Mouse (Mus musculus) kidney, embryonic 16.5 days (tissue): ENCODE data around the gene Mccc2. TPM values are rescaled to one million over a fixed set of nuclear protein-coding genes. Genes with fewer than 3 reads are reported as not detected.

Experiments used
- ATAC-seq: fragments of 200-750 bp; cut with Nextera tagmentation; 2 replicates; pipeline ENCODE4 v1.8.0; 2017; ENCODE audit warnings: moderate TSS enrichment; ENCODE audit not compliant: low FRiP score, low TSS enrichment
- H3K27ac ChIP-seq: fragments of 300-500 bp; sonication (generic); 2 replicates; pipeline ENCODE4 v1.5.1; 2014; ENCODE audit warnings: low read length
- H3K27me3 ChIP-seq: fragments of 300-500 bp; sonication (generic); 2 replicates; pipeline ENCODE4 v1.6.1; 2014; ENCODE audit warnings: low read length, control low read depth, mixed read lengths; ENCODE audit not compliant: insufficient read depth
- H3K36me3 ChIP-seq: fragments of 300-500 bp; sonication (generic); 2 replicates; pipeline ENCODE4 v1.6.1; 2014; ENCODE audit warnings: low read length, control low read depth, mixed read lengths; ENCODE audit not compliant: insufficient read depth
- H3K4me1 ChIP-seq: fragments of 300-500 bp; sonication (generic); 2 replicates; pipeline ENCODE4 v1.6.1; 2014; ENCODE audit warnings: low read length, control low read depth, mixed read lengths; ENCODE audit not compliant: insufficient read depth
- H3K4me2 ChIP-seq: fragments of 300-500 bp; sonication (generic); replicated peaks from 2 replicates; pipeline ENCODE4 v1.6.1; 2014; ENCODE audit warnings: low read depth, low read length
- H3K4me3 ChIP-seq: fragments of 300-500 bp; sonication (generic); 2 replicates; pipeline ENCODE4 v1.5.1; 2014; ENCODE audit warnings: mild to moderate bottlenecking, low read length
- H3K9ac ChIP-seq: fragments of 300-500 bp; sonication (generic); replicated peaks from 2 replicates; pipeline ENCODE4 v1.6.1; 2014; ENCODE audit warnings: low read length
- H3K9me3 ChIP-seq: fragments of 300-500 bp; sonication (generic); 2 replicates; pipeline ENCODE4 v1.6.1; 2016; ENCODE audit warnings: low read length, control low read depth
- WGBS: fragments of 180-500 bp; shearing (Covaris S2); extraction: QIAGEN DNeasy Blood & Tissue Kit; methylation state at CpG from one replicate; pipeline ENCODE4 v1.1.7; 2014; 5-methylcytosine and 5-hydroxymethylcytosine counted together
- polyA plus RNA-seq: library from polyadenylated mRNA; unstranded; fragments of >200 nt; fragmentation: Nextera tagmentation; extraction: Ambion mirVana; gene quantifications from 2 replicates; pipeline ENCODE4 v1.2.1, GENCODE M21; 2015

Mccc2 gene
- polyA plus RNA-seq, 1 experiment from 2014 or later, result 65.2 TPM

DNA sequence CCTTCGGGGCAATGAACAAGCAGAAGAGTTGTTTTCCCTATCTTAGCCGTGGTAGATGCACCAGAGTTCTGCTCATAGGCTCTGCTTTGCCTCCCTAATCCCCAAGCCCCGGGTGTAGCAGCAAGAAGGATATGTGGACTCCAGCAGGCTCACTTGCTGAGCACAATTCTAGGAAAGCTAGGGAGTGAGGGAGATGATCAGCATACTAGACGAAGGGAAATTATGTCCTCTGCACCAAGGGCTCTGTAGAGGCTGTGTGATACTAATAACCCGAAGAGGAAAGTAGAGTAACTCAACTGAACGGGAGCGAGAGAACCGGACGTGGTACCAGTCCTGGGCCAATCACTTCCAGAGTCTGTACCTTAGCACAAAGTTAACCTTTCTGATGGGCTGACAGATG lies 114.5 kb downstream of the Mccc2 start, which contains the start of gene Cartpt:
TSS of gene Cartpt (minus strand) at position 127 of the 400 bp plus-strand sequence.
- peaks cover 41% of the 10 kb centered on the region for H3K27me3 ChIP-seq
- peaks cover 11% of the 10 kb centered on the region; the same call in 1 of the 2 replicates for H3K4me1 ChIP-seq
- no peak within 1 kb of the TSS for H3K27ac ChIP-seq
- 49% methylated on average over 9 of the region's 9 CpGs for WGBS
- H3K4me3 ChIP-seq, result peak within 1 kb of the TSS; percentile 26
- no peak for ATAC-seq
- H3K9ac ChIP-seq, result no peak within 1 kb of the TSS
- H3K4me2 ChIP-seq, result peak within 1 kb of the TSS; percentile 45
- no peaks in the 10 kb centered on the region for H3K9me3 ChIP-seq
- no peaks in the 10 kb centered on the region for H3K36me3 ChIP-seq

DNA sequence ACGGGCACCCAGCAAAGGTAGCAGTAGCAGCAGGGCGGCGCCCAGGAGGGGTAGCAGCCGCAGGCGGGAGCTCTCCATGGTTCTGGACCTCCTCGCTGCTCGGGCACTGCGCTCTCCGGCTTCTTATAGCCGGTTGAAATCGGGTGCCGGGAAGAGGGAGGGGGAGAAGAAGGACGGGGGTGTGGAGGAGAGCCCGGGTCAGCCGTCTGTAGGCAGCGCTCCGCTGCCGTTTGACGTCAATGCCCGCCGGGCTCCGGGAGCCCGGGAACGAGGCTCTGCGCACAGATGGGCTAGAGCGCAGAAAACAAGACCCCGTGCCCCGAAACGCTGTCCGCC lies 114.9 kb downstream of the Mccc2 start:
- 0% methylated on average over 30 of the region's 30 CpGs for WGBS
- peaks cover 41% of the 10 kb centered on the region for H3K27me3 ChIP-seq
- H3K4me1 ChIP-seq, result peaks cover 11% of the 10 kb centered on the region; the same call in 1 of the 2 replicates
- H3K4me2 ChIP-seq, result peak overlapping the region; percentile 45
- H3K36me3 ChIP-seq, result no peaks in the 10 kb centered on the region
- H3K9ac ChIP-seq, result no peak overlapping the region
- H3K4me3 ChIP-seq, result peak overlapping the region; percentile 26
- H3K27ac ChIP-seq, result no peak overlapping the region
- peak; percentile 92 for ATAC-seq
- no peaks in the 10 kb centered on the region for H3K9me3 ChIP-seq

DNA sequence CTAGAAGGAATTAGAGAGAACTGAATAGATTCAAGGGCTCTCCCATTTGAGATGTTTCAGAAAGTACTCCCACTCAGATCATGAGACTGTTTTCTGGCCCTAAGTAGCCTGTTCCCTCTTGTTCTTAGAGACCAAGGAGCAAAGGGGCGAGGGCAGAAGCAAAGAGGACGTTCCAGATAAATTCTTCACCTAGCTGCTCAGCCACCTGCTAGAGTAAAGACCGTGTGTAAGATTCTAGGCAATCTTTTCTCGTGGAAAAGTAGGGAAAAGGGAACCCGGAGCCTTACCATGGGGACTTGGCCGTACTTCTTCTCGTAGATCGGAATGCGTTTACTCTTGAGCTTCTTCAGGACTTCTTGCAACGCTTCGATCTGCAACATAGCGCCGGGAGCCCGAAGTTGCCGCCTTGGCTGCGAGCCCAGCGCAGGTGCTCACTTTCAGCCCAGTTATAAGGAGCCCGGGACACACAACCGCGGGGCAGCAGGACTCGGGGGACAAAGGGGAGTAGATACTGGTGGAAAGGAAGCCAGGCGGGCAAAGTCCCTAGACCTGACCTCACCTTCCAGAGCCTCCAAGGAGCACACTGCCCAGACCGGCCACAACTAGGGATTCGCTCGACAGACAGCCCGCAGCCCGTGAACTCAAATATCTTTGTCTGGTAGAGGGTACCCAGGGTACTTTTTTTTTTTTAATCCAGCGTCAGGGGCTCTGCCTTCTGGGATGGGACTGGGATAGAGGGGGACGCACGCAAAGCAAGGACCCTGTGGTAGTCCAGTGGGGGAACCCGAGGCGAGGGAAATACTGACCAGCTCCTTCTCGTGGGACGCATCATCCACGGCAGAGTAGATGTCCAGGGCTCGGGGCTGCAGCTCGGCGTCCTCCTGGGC lies 115.5 kb downstream of the Mccc2 start:
- Histone ChIP-seq H3K9me3 (no peaks in the 10 kb centered on the region), H3K36me3 (no peaks in the 10 kb centered on the region), H3K4me3 (peak overlapping the region; percentile 11; the same call in 1 of the 2 replicates), H3K27ac (no peak overlapping the region), H3K27me3 (peaks cover 41% of the 10 kb centered on the region), H3K4me2 (peak overlapping the region; percentile 45), H3K9ac (no peak overlapping the region), H3K4me1 (peaks cover 11% of the 10 kb centered on the region; the same call in 1 of the 2 replicates)
- WGBS, result 6% methylated on average over 38 of the region's 38 CpGs
- ATAC-seq, result no peak

DNA sequence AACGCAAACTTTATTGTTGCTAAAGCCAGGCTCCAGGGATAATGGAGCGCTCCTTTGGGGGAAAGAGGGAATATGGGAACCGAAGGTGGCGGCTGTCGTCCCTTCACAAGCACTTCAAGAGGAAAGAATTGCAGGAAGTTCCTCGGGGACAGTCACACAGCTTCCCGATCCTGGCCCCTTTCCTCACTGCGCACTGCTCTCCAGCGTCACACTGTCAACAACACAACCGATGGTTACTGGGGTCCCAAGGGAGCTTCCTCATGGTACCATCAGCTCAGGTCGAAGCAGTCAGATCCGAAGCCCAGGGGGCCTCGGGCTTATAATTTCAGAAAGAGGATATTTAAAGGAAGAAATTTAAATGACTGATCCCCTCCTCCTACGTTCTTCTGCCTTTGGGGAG lies 116.6 kb downstream of the Mccc2 start:
- no peak overlapping the region for H3K4me3 ChIP-seq
- H3K9ac ChIP-seq, result no peak overlapping the region
- WGBS, result 23% methylated on average over 14 of the region's 14 CpGs
- no peaks in the 10 kb centered on the region for H3K36me3 ChIP-seq
- H3K27me3 ChIP-seq, result peaks cover 41% of the 10 kb centered on the region
- no peak for ATAC-seq
- H3K9me3 ChIP-seq, result no peaks in the 10 kb centered on the region
- H3K4me2 ChIP-seq, result no peak overlapping the region
- H3K27ac ChIP-seq, result no peak overlapping the region
- peaks cover 11% of the 10 kb centered on the region; the same call in 1 of the 2 replicates for H3K4me1 ChIP-seq

Other genes starting within 250 kb of the Mccc2 start
- 0.92 and 1.6 TPM in 2 replicates for gene Cartpt, start 114.5 kb downstream of the Mccc2 start, polyA plus RNA-seq
- gene Bdp1, start 88.4 kb upstream of the Mccc2 start, polyA plus RNA-seq, result 25.8 and 27.9 TPM in 2 replicates
- gene Serf1, start 92.4 kb upstream of the Mccc2 start, polyA plus RNA-seq, result 161 and 174 TPM in 2 replicates
- 47.7 and 57.7 TPM in 2 replicates for gene Smn1, start 109.2 kb upstream of the Mccc2 start, polyA plus RNA-seq
- 0.37 and 0.64 TPM in 2 replicates for gene Naip2, start 186.5 kb upstream of the Mccc2 start, polyA plus RNA-seq
- gene Naip5, start 230.7 kb upstream of the Mccc2 start, polyA plus RNA-seq, result 0.68 and 0.70 TPM in 2 replicates